Mouse (Mus musculus) stomach, postnatal 0 days (tissue): ENCODE measurements around the gene Pcgf6. TPM values are rescaled to one million over a fixed set of nuclear protein-coding genes. Genes with fewer than 3 reads are reported as not detected.

Experiments
- ATAC-seq: fragments of 200-750 bp; cut with Nextera tagmentation; 2 replicates; pipeline ENCODE4 v1.8.0; 2017; ENCODE audit not compliant: low FRiP score, low TSS enrichment
- DNase-seq: peaks from one replicate; pipeline ENCODE4 v3.0.0-alpha.2; 2016; ENCODE audit warnings: low spot score
- H3K27ac ChIP-seq: fragments of 300-500 bp; sonication (generic); replicated peaks from 2 replicates; pipeline ENCODE4 v1.5.1; 2014; ENCODE audit warnings: mild to moderate bottlenecking, control low read depth
- H3K27me3 ChIP-seq: fragments of 300-500 bp; sonication (generic); 2 replicates; pipeline ENCODE4 v1.6.1; 2014; ENCODE audit warnings: low read length; ENCODE audit not compliant: control insufficient read depth, insufficient read depth
- H3K36me3 ChIP-seq: fragments of 300-500 bp; sonication (generic); 2 replicates; pipeline ENCODE4 v1.6.1; 2014; ENCODE audit warnings: low read length, mixed read lengths; ENCODE audit not compliant: control insufficient read depth, insufficient read depth
- H3K4me1 ChIP-seq: fragments of 300-500 bp; sonication (generic); replicated peaks from 2 replicates; pipeline ENCODE4 v1.6.1; 2014; ENCODE audit warnings: antibody characterized with exemption; ENCODE audit not compliant: control insufficient read depth, insufficient read depth
- H3K4me2 ChIP-seq: fragments of 300-500 bp; sonication (generic); replicated peaks from 2 replicates; pipeline ENCODE4 v1.6.1; 2014; ENCODE audit warnings: low read depth, mild to moderate bottlenecking, control low read depth, moderate library complexity
- H3K4me3 ChIP-seq: fragments of 300-500 bp; sonication (generic); 2 replicates; pipeline ENCODE4 v1.5.1; 2014; ENCODE audit warnings: low read depth, low read length, control low read depth
- H3K9ac ChIP-seq: fragments of 300-500 bp; sonication (generic); 2 replicates; pipeline ENCODE4 v1.6.1; 2014; ENCODE audit warnings: mild to moderate bottlenecking, low read length, control low read depth, mixed read lengths
- H3K9me3 ChIP-seq: fragments of 300-500 bp; sonication (generic); 2 replicates; pipeline ENCODE4 v1.6.1; 2016; ENCODE audit warnings: low read length; ENCODE audit not compliant: control insufficient read depth
- CTCF ChIP-seq: IDR thresholded peaks from 2 replicates; pipeline ENCODE4 v1.5.1; 2016; ENCODE audit warnings: antibody characterized with exemption, low read depth, mild to moderate bottlenecking, moderate library complexity
- EP300 ChIP-seq: optimal IDR thresholded peaks from 2 replicates; pipeline ENCODE3; 2016; ENCODE audit warnings: antibody characterized with exemption
- WGBS: fragments of 180-500 bp; shearing (Covaris S2); extraction: QIAGEN DNeasy Blood & Tissue Kit; methylation state at CpG from one replicate; pipeline ENCODE4 v1.1.7; 2014; 5-methylcytosine and 5-hydroxymethylcytosine counted together
- polyA plus RNA-seq: library from polyadenylated mRNA; unstranded; fragments of >200 nt; fragmentation: Nextera tagmentation; extraction: Ambion mirVana; gene quantifications from 2 replicates; pipeline ENCODE4 v1.2.1, GENCODE M21; 2015

Pcgf6 gene
- polyA plus RNA-seq, 1 experiment from 2014 or later, result 10.1 TPM

- H3K4me3 ChIP-seq, result no peak overlapping the region
- no peak overlapping the region for H3K9ac ChIP-seq
- DNase-seq (no peak), ATAC-seq (no peak)
- H3K4me1 ChIP-seq, result no peaks in the 10 kb centered on the region
- whole genome bisulfite sequencing, result 82% methylated on average over 4 of the region's 4 CpGs
- no peak overlapping the region for H3K4me2 ChIP-seq
- H3K27me3 ChIP-seq, result no peaks in the 10 kb centered on the region
- TF ChIP-seq CTCF (no peak), EP300 (no peak)
- H3K9me3 ChIP-seq, result no peaks in the 10 kb centered on the region
- 0 out of 2 replicates have a peak, but pooled peaks cover 5% of the 10 kb centered on the region for H3K36me3 ChIP-seq
- no peak overlapping the region for H3K27ac ChIP-seq
These were observed 15.8 kb downstream of the Pcgf6 start for GRCm38 (mm10) chr19:47034916-47035315.

DNA sequence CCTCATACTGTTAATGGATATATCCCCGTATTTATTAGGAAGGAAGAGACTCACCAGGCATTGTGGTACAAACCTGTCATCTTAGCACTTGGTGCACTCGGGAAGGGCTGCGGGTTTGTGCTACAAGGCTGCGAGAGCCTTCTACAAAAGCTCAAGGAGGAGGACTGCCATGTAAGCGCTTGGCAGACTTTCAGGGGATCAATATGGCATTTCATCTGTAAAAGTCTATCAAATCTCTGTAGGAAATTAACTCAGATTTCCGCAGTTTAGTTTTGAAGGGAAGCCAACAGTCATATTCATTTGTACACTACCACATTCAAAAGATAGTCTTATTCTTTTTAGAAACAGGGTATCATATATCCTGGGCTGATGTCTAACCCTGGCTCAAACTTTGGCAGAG, 18.9 kb downstream of the Pcgf6 start:
- Histone ChIP-seq H3K4me1 (no peaks in the 10 kb centered on the region), H3K27me3 (no peaks in the 10 kb centered on the region), H3K4me3 (no peak overlapping the region), H3K9me3 (no peaks in the 10 kb centered on the region), H3K36me3 (0 out of 2 replicates have a peak, but pooled peaks cover 3% of the 10 kb centered on the region), H3K4me2 (no peak overlapping the region), H3K27ac (no peak overlapping the region), H3K9ac (no peak overlapping the region)
- no peak for DNase-seq
- no peak for TF ChIP-seq EP300
- no peak for TF ChIP-seq CTCF
- no peak for ATAC-seq
- 85% methylated on average over 6 of the region's 6 CpGs for WGBS

DNA sequence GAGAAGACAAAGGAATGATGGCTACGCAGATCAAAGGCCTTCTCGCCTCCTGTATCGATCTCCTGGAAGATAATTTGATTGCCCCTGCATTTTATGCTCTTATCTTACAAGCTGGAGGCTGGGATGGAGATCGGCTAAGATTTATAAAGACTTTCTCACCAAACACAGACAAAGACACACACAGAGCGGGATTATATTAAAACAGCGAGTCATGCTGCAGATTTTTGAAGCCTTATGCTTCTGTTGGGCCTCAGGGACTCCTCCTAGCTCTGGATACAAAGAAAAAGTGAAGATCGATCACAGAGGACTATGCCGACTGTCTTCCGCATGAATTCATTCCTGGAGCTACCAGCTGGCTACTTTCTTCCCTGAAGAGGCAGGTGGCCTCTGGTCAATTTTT, 20.9 kb downstream of the Pcgf6 start:
- DNase-seq (no peak), ATAC-seq (no peak)
- Histone ChIP-seq H3K9ac (no peak overlapping the region), H3K4me3 (no peak overlapping the region), H3K4me2 (no peak overlapping the region), H3K9me3 (no peaks in the 10 kb centered on the region), H3K36me3 (0 out of 2 replicates have a peak, but pooled peaks cover 1% of the 10 kb centered on the region), H3K27ac (no peak overlapping the region), H3K4me1 (no peaks in the 10 kb centered on the region), H3K27me3 (no peaks in the 10 kb centered on the region)
- WGBS, result 82% methylated on average over 9 of the region's 9 CpGs
- TF ChIP-seq EP300, result no peak
- TF ChIP-seq CTCF, result no peak

GRCm38 (mm10) chr19:47026513-47026912, 24.2 kb downstream of the Pcgf6 start:
- H3K27ac ChIP-seq, result no peak overlapping the region
- DNase-seq (no peak), ATAC-seq (no peak)
- H3K4me1 ChIP-seq, result no peaks in the 10 kb centered on the region
- 86% methylated on average over 4 of the region's 4 CpGs for WGBS
- no peak overlapping the region for H3K4me3 ChIP-seq
- H3K9me3 ChIP-seq, result no peaks in the 10 kb centered on the region
- no peak overlapping the region for H3K4me2 ChIP-seq
- no peak for TF ChIP-seq EP300
- TF ChIP-seq CTCF, result no peak
- no peak overlapping the region for H3K9ac ChIP-seq
- no peaks in the 10 kb centered on the region for H3K27me3 ChIP-seq
- no peaks in the 10 kb centered on the region for H3K36me3 ChIP-seq

GRCm38 (mm10) chr19:47024954-47025353, 25.8 kb downstream of the Pcgf6 start:
- Histone ChIP-seq H3K27ac (no peak overlapping the region), H3K9ac (no peak overlapping the region), H3K9me3 (no peaks in the 10 kb centered on the region), H3K36me3 (no peaks in the 10 kb centered on the region), H3K4me3 (no peak overlapping the region), H3K4me2 (no peak overlapping the region), H3K4me1 (no peaks in the 10 kb centered on the region), H3K27me3 (no peaks in the 10 kb centered on the region)
- TF ChIP-seq CTCF (no peak), EP300 (no peak)
- ATAC-seq, result no peak
- 50% methylated on average over 10 of the region's 10 CpGs for WGBS
- no peak for DNase-seq

DNA sequence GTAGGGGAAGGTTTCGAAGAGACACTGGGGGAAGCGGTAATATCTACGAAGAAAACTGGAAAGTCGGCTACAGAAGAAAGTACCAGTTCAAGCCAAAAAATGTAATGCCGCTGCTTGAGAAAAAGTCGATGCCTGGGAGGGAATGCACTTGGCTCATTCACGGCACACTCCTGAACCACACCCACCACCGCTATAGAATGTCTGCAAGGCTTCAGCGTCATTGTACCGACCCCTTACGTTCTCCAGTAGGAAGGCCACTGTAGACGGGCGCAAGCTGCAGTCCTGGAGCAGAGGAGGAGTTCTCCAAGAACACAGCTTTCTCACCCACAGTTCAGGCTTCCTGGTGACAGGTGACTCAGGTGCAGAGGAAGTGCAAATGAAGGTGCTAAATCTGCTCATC, 27.2 kb downstream of the Pcgf6 start:
- H3K9ac ChIP-seq, result no peak overlapping the region
- DNase-seq (no peak), ATAC-seq (no peak)
- TF ChIP-seq CTCF (no peak), EP300 (no peak)
- H3K27me3 ChIP-seq, result no peaks in the 10 kb centered on the region
- H3K4me2 ChIP-seq, result no peak overlapping the region
- no peak overlapping the region for H3K4me3 ChIP-seq
- no peaks in the 10 kb centered on the region for H3K4me1 ChIP-seq
- no peaks in the 10 kb centered on the region for H3K36me3 ChIP-seq
- no peak overlapping the region for H3K27ac ChIP-seq
- no peaks in the 10 kb centered on the region for H3K9me3 ChIP-seq
- WGBS, result 73% methylated on average over 13 of the region's 13 CpGs
